Mouse (Mus musculus): ENCODE data around the gene Trak1. TPM values are rescaled to one million over a fixed set of nuclear protein-coding genes. Genes with fewer than 3 reads are reported as not detected.

Gene Trak1
- polyA plus RNA-seq, 1 experiment: 22.2 TPM

GRCm38 (mm10) chr9:121298065-121298398 is 730 bp downstream of the Trak1 start:
- peak overlapping the region; percentile 32; the same call in 1 of the 2 replicates for H3K27ac ChIP-seq (ENCODE audit: control insufficient read depth, insufficient read depth, low read depth, low read length)
- H3K4me1 ChIP-seq (ENCODE audit: control insufficient read depth, insufficient read depth, low read length): peaks cover 13% of the 10 kb centered on the region
- no peaks in the 10 kb centered on the region for H3K27me3 ChIP-seq (ENCODE audit: control insufficient read depth, insufficient read depth, low read length)
- no peaks in the 10 kb centered on the region for H3K36me3 ChIP-seq (ENCODE audit: control insufficient read depth, insufficient read depth, low read length)
- TF ChIP-seq CTCF (IDR thresholded peaks at IDR 0.05; ENCODE audit: control insufficient read depth, insufficient read depth, insufficient replicate concordance, low read depth, low read length): no peak
- no peak for TF ChIP-seq POLR2A (IDR thresholded peaks at IDR 0.05; ENCODE audit: control insufficient read depth, low read depth, low read length)
- peak overlapping the region; percentile 76 for H3K4me3 ChIP-seq (ENCODE audit: control insufficient read depth, low read depth, low read length)

- Histone ChIP-seq H3K4me3 (ENCODE audit: control insufficient read depth, low read depth, low read length) (peak overlapping the region; percentile 21), H3K4me1 (ENCODE audit: control insufficient read depth, insufficient read depth, low read length) (peaks cover 13% of the 10 kb centered on the region), H3K27me3 (ENCODE audit: control insufficient read depth, insufficient read depth, low read length) (no peaks in the 10 kb centered on the region), H3K27ac (ENCODE audit: control insufficient read depth, insufficient read depth, low read depth, low read length) (no peak overlapping the region), H3K36me3 (ENCODE audit: control insufficient read depth, insufficient read depth, low read length) (no peaks in the 10 kb centered on the region)
- TF ChIP-seq CTCF (IDR thresholded peaks at IDR 0.05; ENCODE audit: control insufficient read depth, insufficient read depth, insufficient replicate concordance, low read depth, low read length) (no peak), POLR2A (IDR thresholded peaks at IDR 0.05; ENCODE audit: control insufficient read depth, low read depth, low read length) (no peak)
Observed at GRCm38 (mm10) chr9:121298411-121299091, 1.2 kb downstream of the Trak1 start.

- H3K27me3 ChIP-seq (ENCODE audit: control insufficient read depth, insufficient read depth, low read length): no peaks in the 10 kb centered on the region
- H3K27ac ChIP-seq (ENCODE audit: control insufficient read depth, insufficient read depth, low read depth, low read length): no peak overlapping the region
- H3K4me3 ChIP-seq (ENCODE audit: control insufficient read depth, low read depth, low read length): no peak overlapping the region
- H3K36me3 ChIP-seq (ENCODE audit: control insufficient read depth, insufficient read depth, low read length): no peaks in the 10 kb centered on the region
- TF ChIP-seq POLR2A (IDR thresholded peaks at IDR 0.05; ENCODE audit: control insufficient read depth, low read depth, low read length): no peak
- TF ChIP-seq CTCF (IDR thresholded peaks at IDR 0.05; ENCODE audit: control insufficient read depth, insufficient read depth, insufficient replicate concordance, low read depth, low read length): no peak
- H3K4me1 ChIP-seq (ENCODE audit: control insufficient read depth, insufficient read depth, low read length): peaks cover 13% of the 10 kb centered on the region
Observed at GRCm38 (mm10) chr9:121299223-121299755, 2.0 kb downstream of the Trak1 start.

- H3K4me1 ChIP-seq (ENCODE audit: control insufficient read depth, insufficient read depth, low read length): peaks cover 13% of the 10 kb centered on the region
- H3K27ac ChIP-seq (ENCODE audit: control insufficient read depth, insufficient read depth, low read depth, low read length): no peak overlapping the region
- H3K4me3 ChIP-seq (ENCODE audit: control insufficient read depth, low read depth, low read length): no peak overlapping the region
- TF ChIP-seq CTCF (IDR thresholded peaks at IDR 0.05; ENCODE audit: control insufficient read depth, insufficient read depth, insufficient replicate concordance, low read depth, low read length) (no peak), POLR2A (IDR thresholded peaks at IDR 0.05; ENCODE audit: control insufficient read depth, low read depth, low read length) (no peak)
- no peaks in the 10 kb centered on the region for H3K27me3 ChIP-seq (ENCODE audit: control insufficient read depth, insufficient read depth, low read length)
- no peaks in the 10 kb centered on the region for H3K36me3 ChIP-seq (ENCODE audit: control insufficient read depth, insufficient read depth, low read length)
Observed at GRCm38 (mm10) chr9:121299976-121300570, 2.8 kb downstream of the Trak1 start.

DNA sequence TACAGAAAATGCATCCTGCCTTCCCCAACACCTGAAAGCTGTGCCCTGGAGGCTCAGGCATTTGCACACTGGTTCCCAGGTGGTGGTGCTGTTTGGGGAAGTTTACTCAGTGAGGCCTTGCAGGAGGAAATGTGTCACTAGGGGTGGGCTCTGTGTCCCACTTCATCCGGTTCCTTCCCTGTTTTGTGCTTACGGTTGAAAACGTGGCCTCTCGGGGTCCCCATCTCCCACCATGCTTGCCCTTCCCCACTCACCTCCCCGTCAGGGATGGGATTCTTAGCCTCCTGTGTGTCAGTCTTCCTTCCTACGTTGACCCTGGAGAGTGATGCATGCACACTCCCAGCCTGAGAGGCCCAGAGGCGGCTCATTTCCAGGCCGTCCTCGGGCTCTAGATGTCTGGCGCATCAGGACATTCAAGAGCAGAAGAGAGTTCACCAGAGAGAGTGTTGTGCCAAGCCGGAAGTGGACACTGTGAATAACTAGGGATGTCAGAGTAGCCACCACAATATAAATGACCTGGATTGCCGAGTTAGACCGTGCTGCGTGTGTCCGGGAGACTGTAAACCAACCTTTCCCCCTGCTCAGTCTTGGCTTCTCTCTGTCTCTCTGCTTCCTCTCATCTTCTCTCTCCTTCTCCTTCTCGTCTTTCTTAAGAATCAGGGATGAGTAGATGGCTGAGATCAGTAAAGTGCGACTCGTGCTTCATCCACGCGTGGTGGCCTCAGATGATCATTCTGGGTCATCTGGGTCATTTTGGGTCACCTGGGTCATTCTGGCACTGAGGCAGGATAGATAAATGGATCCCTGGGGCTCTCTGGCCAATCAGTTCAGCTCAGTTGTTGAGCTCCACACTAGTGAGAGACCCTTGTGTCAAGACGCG is 4.0 kb downstream of the Trak1 start:
- H3K4me1 ChIP-seq (ENCODE audit: control insufficient read depth, insufficient read depth, low read length): peaks cover 13% of the 10 kb centered on the region
- H3K36me3 ChIP-seq (ENCODE audit: control insufficient read depth, insufficient read depth, low read length): no peaks in the 10 kb centered on the region
- no peaks in the 10 kb centered on the region for H3K27me3 ChIP-seq (ENCODE audit: control insufficient read depth, insufficient read depth, low read length)
- no peak for TF ChIP-seq CTCF (IDR thresholded peaks at IDR 0.05; ENCODE audit: control insufficient read depth, insufficient read depth, insufficient replicate concordance, low read depth, low read length)
- no peak for TF ChIP-seq POLR2A (IDR thresholded peaks at IDR 0.05; ENCODE audit: control insufficient read depth, low read depth, low read length)
- H3K4me3 ChIP-seq (ENCODE audit: control insufficient read depth, low read depth, low read length): no peak overlapping the region
- H3K27ac ChIP-seq (ENCODE audit: control insufficient read depth, insufficient read depth, low read depth, low read length): no peak overlapping the region

GRCm38 (mm10) chr9:121302543-121302942 is 5.2 kb downstream of the Trak1 start:
- Histone ChIP-seq H3K4me3 (ENCODE audit: control insufficient read depth, low read depth, low read length) (no peak overlapping the region), H3K36me3 (ENCODE audit: control insufficient read depth, insufficient read depth, low read length) (no peaks in the 10 kb centered on the region), H3K27ac (ENCODE audit: control insufficient read depth, insufficient read depth, low read depth, low read length) (no peak overlapping the region), H3K27me3 (ENCODE audit: control insufficient read depth, insufficient read depth, low read length) (no peaks in the 10 kb centered on the region), H3K4me1 (ENCODE audit: control insufficient read depth, insufficient read depth, low read length) (peaks cover 9% of the 10 kb centered on the region)
- TF ChIP-seq CTCF (IDR thresholded peaks at IDR 0.05; ENCODE audit: control insufficient read depth, insufficient read depth, insufficient replicate concordance, low read depth, low read length) (peak; percentile 38; the same call in 1 of the 2 replicates), POLR2A (IDR thresholded peaks at IDR 0.05; ENCODE audit: control insufficient read depth, low read depth, low read length) (no peak)

GRCm38 (mm10) chr9:121303086-121303485 is 5.8 kb downstream of the Trak1 start:
- no peak for TF ChIP-seq CTCF (IDR thresholded peaks at IDR 0.05; ENCODE audit: control insufficient read depth, insufficient read depth, insufficient replicate concordance, low read depth, low read length)
- no peak for TF ChIP-seq POLR2A (IDR thresholded peaks at IDR 0.05; ENCODE audit: control insufficient read depth, low read depth, low read length)

More at GRCm38 (mm10) chr9:121303086-121303485, 5.8 kb downstream of the Trak1 start:
- H3K4me3 ChIP-seq (ENCODE audit: control insufficient read depth, low read depth, low read length): no peak overlapping the region
- peaks cover 5% of the 10 kb centered on the region for H3K4me1 ChIP-seq (ENCODE audit: control insufficient read depth, insufficient read depth, low read length)
- no peak overlapping the region for H3K27ac ChIP-seq (ENCODE audit: control insufficient read depth, insufficient read depth, low read depth, low read length)
- no peaks in the 10 kb centered on the region for H3K36me3 ChIP-seq (ENCODE audit: control insufficient read depth, insufficient read depth, low read length)
- H3K27me3 ChIP-seq (ENCODE audit: control insufficient read depth, insufficient read depth, low read length): no peaks in the 10 kb centered on the region
